Mouse (Mus musculus) c-Kit-negative CD71-positive TER-119-positive erythroid progenitor cells, embryonic 14.5 days (primary cell): Measurements from ENCODE around the gene Hspa1l.

ENCODE experiments used
- DNase-seq: peaks from one replicate; pipeline ENCODE4 v3.0.0-alpha.2; 2013; ENCODE audit warnings: low read depth, low spot score

Hspa1l gene

GRCm38 (mm10) chr17:35024261-35024660 lies 51.8 kb downstream of the Hspa1l start:
- DNase-seq: no peak

- DNase-seq: no peak
Measured at GRCm38 (mm10) chr17:35024691-35025488, 52.4 kb downstream of the Hspa1l start.

DNA sequence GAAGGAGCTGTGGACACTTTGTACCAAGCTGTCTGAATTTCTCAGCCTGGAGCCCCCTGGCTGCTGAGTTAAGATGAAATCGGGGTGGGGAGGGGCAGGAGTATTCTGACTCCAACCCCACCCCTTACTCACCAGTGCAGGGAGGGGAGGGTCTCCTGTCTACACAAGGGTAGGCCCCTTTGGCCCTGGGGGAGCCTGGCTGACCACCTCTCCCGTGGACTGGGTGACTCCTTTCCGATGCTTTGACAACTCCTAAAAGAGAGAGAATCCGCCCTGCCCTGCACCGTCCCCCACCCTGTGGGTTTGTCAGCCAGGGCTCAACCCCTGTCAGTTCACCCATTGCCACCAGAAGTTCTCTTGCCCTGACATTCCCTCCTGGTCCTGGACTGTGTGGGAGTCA lies 53.7 kb downstream of the Hspa1l start:
- DNase-seq: no peak

DNA sequence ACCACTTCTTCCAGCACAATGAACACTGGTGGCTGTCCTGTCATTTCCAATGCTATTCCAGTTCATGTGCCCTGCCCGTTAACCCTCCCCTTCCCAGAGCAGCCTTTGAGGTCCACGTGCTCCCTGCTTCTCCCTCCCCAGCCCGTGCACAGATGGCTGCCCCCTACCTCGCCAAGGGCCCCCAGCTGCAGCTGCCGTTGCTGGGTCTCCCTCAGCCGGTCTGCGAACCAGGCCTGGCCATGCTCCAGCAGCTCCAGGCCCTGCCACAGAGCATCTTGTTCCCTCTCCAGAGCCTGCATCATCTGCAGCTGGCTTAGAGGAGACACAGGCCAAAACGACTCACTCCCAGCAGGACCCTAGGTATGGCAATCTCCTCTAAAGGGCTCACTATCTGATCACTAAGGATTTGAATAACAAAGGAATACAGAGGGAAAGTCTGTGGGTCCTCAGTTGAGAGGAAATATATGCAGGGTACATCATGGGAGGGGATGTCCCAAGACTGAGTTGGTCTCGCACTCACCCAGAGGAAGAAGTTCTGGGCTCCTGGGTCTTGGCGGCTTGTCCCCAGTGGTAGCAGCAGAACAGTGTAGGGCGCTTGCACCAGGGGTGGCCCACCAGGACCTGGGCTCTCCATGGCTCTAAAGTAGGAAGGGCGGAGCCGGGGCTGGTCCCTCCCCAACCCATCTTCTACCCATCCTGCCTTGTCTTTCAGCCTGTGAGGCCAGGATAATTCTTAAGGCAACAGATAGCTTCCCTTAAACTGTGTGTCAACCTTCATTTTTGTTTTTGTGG lies 55.0 kb downstream of the Hspa1l start, which contains the start of gene Sapcd1:
Gene Sapcd1 (minus strand): TSS at position 740 of the 792 bp plus-strand sequence.
- DNase-seq: no peak

GRCm38 (mm10) chr17:35028315-35028714 lies 55.8 kb downstream of the Hspa1l start:
- no peak for DNase-seq
